Mouse (Mus musculus) fibroblast of lung, adult 2 months (primary cell): ENCODE data around the gene Best1.

Experiments used
- DNase-seq: peaks from one replicate; pipeline ENCODE4 v3.0.0-alpha.2; 2011; ENCODE audit warnings: low read depth

The Best1 gene

GRCm38 (mm10) chr19:9957965-9958364 lies 43.5 kb downstream of the Best1 start:
- DNase-seq: no peak

DNA sequence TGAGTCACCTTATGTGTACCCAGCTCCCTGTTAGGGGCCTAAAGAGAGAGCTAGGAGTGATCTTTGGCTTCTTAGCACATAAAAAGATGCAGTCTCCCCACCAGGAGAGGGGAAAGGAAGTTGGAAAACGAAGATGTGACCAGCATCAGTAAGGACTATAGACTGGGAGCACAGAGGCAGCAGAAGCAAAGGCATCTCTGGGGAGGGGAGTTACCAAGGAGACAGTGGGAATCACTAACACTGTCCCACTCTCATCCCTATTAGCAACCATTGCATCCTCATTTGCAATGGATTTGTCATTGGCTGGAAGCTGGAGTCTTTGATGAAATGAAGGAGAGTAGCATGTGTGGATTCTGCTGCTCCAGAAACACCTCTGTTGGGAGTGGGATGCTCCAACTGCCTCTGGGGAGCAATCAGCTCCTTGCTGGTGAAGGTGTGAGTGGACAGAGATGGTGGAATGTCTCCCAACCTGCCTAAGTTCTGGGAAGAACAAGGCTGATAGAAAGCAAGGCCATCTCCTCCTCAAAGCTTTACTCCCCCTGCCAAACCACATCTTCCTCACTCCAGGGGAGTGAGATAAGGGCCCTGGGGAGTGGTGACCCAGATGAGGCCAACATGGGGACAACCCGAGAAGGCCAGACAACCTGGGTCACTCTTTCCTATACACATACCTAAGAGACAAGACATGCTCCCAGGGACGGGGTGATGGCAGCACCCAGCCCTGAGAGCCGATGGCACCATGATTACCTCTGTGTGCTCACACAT lies 44.6 kb downstream of the Best1 start:
- DNase-seq: no peak

- no peak for DNase-seq
Measured at GRCm38 (mm10) chr19:9955438-9955837, 46.0 kb downstream of the Best1 start.

DNA sequence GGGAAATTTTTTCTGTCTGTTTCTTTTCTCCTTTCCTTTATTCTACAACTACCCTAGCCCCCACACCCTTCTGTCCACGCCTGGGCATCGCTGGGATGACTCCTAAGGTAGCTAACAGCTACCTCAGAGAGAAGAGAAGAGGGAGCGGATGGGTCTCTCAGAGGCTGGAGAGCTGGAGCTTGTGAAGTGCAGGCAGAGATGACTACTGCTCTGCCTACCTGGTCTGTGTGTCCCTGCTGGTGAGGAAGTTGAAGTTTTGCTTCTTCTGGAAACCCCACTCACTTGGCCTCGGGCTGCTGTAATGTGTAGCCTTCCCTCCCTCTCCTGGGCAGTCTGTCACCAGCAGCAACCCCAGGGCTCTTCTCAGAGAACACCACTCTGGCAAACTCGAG lies 46.6 kb downstream of the Best1 start:
- DNase-seq: no peak

DNA sequence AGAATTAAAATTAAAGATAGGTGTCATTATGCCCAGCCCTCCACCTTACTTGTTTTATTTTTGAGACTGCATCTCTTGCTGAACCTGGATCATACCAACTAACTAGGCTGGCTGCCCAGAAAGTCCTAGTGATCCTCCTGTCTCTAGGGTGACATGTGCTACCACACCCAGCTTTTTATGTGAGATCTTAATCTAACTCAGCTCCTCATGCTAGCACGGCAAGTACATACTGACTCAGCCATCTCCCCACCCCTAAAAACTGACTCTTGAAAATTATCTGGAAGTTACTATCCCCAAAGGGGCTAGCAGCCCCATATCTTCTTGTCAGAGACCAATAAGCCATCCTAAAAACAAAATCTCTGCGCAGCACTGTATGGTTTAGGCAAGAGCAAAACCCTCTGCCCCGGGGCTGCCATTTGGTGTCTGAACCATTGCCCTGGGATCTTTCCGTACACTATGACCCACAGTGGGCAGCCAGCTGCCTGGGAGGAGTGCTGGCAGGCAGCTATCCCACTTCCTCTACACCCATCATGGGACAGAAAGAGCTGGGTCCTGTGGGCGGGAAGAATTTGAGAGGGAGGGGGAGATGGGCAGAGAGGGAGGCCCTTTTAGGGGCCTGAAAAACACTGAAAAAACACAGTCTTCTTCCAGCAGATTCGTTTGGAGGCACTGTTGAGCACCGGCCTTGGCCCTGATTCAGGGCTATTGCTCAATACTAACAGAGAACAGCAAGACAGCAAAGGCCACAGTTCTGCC lies 47.2 kb downstream of the Best1 start:
- DNase-seq: peak; percentile 95

- DNase-seq: no peak
Measured at GRCm38 (mm10) chr19:9952912-9953311, 48.5 kb downstream of the Best1 start.

DNA sequence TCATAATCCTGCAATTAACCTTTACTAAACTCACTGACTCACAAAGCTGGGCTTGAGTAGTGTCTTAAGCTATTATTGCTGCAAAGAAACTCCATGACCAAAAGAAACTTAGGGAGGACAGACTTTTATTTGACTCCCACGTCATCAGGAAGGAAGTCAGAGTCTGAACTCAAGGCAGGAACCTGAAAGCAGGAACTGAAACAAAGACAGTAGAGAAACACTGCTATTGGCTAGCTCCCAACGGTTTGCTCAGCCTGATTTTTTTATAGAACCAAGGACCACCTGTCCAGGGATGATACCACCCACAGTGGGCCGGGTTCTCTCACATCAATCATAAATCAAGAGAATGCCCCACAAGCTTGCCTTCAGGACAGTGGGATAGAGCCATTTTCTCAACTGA lies 49.0 kb downstream of the Best1 start:
- no peak for DNase-seq

GRCm38 (mm10) chr19:9946986-9947385 lies 54.4 kb downstream of the Best1 start:
- DNase-seq: peak; percentile 94

DNA sequence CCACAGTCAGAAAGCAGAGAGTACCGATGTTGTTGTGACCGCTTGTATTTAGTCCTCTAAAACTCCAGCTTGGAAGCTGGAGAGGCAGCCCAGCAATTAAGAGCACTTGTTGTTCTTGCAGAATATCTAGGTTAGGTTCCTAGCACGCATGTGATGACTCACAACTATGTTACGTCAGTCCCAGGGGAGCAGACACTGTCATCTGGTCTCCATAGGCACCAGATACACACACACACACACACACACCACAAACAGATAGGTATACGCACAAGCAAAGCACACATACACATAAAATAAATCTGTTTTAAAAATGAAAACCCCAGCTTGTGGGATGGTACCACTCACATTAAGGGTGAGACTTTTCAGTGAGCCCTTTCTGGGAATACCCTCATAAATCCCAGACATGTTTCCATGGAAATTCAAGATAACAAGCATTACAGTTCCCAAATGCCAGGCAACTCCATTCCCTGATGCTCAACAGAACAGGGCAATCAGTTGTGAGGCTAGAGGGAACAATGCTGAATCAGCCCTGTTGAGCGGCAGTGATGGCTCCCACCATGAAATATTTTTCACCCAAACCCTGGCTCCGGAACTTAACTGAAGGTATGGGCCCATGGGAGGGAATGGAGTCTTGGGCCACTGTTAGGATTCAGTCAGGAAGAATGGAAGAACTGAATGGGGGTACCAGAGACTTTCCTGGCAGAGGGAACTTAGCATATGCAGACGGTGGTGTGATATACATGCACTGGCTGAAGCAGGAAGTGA lies 55.5 kb downstream of the Best1 start:
- DNase-seq: no peak

GRCm38 (mm10) chr19:9942539-9943533 lies 58.6 kb downstream of the Best1 start:
- DNase-seq: no peak

GRCm38 (mm10) chr19:9941809-9942208 lies 59.6 kb downstream of the Best1 start:
- DNase-seq: no peak

DNA sequence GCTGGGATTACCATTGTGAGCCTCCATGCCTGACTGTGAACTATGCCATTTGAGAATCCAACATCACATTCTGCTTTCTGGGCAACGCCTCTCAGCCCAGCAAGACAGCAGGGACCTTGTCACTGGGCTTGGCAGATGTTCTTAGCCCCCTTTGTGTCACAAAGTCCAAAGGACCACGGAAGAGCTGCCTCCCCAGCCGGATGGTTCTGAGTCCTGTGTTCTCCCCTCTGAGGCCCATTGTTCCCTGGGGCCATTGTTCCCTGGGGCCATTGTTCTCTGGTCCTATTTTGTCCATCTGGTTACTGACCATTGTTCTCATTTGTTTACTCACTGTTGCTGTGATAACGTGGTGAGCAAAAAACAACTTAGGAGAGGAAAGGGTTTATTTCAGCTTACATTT lies 60.5 kb downstream of the Best1 start:
- DNase-seq: no peak

DNA sequence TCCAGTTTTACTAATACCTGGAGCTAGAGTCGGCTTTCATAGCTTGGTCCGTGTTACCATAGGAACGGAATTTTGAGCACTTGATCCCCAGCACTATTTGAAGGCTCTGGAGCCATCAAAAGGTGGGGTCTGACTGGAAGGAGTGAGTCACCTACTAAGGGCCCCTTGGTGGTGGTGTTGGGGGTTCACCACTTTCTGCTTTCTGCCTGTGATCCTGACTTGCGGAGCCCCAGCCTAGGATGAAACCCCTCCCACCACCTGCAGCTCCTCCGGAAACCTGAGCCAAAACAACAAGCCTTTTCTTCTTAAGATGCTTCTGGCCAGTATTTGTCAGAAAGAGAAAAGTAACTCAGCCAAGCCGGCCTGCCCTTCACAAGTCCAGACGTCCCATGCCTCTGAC lies 61.6 kb downstream of the Best1 start:
- DNase-seq: no peak

- peak; percentile 65 for DNase-seq
Measured at GRCm38 (mm10) chr19:9938824-9939303, 62.6 kb downstream of the Best1 start.

GRCm38 (mm10) chr19:9938156-9938823 lies 63.1 kb downstream of the Best1 start:
- DNase-seq: no peak

GRCm38 (mm10) chr19:9937428-9937827 lies 64.0 kb downstream of the Best1 start:
- DNase-seq: no peak

DNA sequence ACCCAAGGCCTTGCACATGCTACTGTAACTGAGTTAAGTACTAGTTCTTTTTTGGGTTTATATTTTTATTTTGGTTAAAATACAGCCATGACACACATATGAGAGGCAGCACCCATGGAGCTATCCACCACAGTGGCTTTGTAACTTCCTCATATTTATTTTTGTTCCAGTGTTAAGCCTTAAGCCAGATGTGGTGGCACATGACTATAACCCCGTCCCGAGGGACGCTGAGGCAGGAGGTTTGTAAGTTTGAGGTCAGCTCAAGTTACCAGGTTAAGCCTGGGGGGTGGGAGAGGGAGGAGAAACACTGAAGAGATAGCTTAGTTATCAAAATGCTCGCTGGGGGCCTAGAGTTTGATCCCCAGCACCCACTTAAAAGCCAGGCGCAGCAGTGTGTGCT lies 64.9 kb downstream of the Best1 start:
- no peak for DNase-seq
